Mouse (Mus musculus): ENCODE results near the gene Gpr19.

Gpr19 gene

GRCm38 (mm10) chr6:134887711-134888449 is 10.5 kb downstream of the Gpr19 start:
- DNase-seq (ENCODE audit: low read depth), result no peak

DNA sequence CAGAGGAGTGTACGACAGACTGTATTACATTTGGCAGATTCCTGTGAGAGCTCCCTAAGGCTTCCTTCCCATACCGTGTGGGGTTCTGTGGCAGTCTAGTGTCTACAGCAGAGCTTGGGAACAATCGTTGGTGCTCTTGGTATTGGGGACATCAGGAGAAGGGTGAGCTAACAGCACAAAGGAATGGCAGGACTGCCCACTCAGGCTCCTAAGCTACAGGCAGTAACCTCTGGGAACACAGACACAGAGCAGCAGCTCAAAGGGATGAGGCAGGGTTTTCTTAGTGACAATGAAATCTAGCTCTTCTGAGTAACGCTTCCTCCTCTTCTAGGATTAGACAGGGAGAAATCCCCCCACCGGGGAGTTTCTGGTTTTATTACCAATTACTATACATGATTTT is 11.4 kb downstream of the Gpr19 start:
- DNase-seq (ENCODE audit: low read depth), result no peak

- no peak for DNase-seq (ENCODE audit: low read depth)
These were observed 11.9 kb downstream of the Gpr19 start for GRCm38 (mm10) chr6:134886475-134886874.

- DNase-seq (ENCODE audit: low read depth), result no peak
These were observed 12.9 kb downstream of the Gpr19 start for GRCm38 (mm10) chr6:134885515-134885914.

GRCm38 (mm10) chr6:134883661-134884060 is 14.7 kb downstream of the Gpr19 start:
- peak; percentile 61 for DNase-seq (ENCODE audit: low read depth)

DNA sequence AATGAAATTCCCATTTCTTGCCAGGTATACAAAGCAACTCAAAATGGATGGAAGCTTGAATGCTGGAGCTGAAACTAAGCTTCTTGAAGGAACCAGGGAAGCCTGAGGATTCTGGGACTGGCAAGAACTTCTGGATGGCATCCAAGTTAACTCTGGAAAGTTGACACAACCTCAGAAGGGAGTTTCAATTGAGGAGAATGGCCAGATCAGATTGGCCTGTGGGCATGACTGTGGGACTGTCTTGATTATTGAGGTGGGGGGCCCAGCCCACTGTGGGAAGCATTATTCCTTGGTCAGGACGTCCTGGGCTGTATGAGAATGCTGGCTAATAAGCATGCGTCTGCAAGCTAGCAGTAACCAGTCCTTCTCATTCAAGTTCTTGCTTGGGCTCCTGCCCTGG is 18.3 kb downstream of the Gpr19 start:
- no peak for DNase-seq (ENCODE audit: low read depth)

- no peak for DNase-seq (ENCODE audit: low read depth)
These were observed 18.8 kb downstream of the Gpr19 start for GRCm38 (mm10) chr6:134879556-134879955.

GRCm38 (mm10) chr6:134877892-134878291 is 20.5 kb downstream of the Gpr19 start:
- DNase-seq (ENCODE audit: low read depth), result no peak

DNA sequence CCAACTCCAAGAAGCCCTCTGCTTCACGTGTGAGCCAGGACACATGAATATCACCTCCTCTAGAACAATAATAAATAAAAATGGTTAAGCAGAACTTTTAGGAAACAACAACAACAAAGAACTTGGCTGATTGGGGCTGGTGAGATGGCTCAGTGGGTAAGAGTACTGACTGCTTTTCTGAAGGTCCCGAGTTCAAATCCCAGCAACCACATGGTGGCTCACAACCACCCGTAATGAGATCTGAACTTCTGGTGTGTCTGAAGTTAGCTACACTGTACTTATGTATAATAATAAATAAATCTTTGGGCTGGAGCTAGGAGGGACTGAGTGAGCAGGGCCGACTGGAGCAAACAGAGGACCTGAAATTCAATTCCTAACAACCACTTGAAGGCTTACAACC is 21.1 kb downstream of the Gpr19 start:
- DNase-seq (ENCODE audit: low read depth), result no peak

- DNase-seq (ENCODE audit: low read depth), result peak; percentile 49
These were observed 21.6 kb downstream of the Gpr19 start for GRCm38 (mm10) chr6:134876795-134877194.

- peak; percentile 55 for DNase-seq (ENCODE audit: low read depth)
These were observed 25.4 kb downstream of the Gpr19 start for GRCm38 (mm10) chr6:134873018-134873417.

DNA sequence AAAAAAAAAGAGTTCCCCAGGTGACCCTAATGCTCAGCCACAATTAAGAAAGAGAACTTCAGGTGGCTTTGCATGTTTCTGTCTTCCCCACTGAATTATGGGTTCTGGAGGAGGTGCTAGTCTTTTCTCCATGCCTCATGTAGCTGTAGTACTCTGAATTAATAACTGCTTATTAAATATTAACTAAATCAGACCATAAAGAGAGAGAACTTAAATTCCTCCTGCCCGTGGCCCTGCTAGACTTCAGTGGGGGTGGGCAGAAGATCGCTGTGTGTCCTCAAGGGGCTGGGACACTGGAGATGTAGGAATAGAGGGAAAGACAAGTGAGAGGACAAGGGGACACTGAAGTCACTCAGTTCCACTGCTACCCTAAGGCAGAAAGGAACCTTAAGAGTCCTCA is 26.1 kb downstream of the Gpr19 start:
- DNase-seq (ENCODE audit: low read depth), result no peak

- no peak for DNase-seq (ENCODE audit: low read depth)
These were observed 27.5 kb downstream of the Gpr19 start for GRCm38 (mm10) chr6:134870887-134871286.

- DNase-seq (ENCODE audit: low read depth), result no peak
These were observed 28.1 kb downstream of the Gpr19 start for GRCm38 (mm10) chr6:134870209-134870742.

GRCm38 (mm10) chr6:134867325-134867724 is 31.1 kb downstream of the Gpr19 start:
- DNase-seq (ENCODE audit: low read depth), result no peak

GRCm38 (mm10) chr6:134866113-134866512 is 32.3 kb downstream of the Gpr19 start:
- DNase-seq (ENCODE audit: low read depth), result no peak

GRCm38 (mm10) chr6:134863146-134863545 is 35.2 kb downstream of the Gpr19 start:
- peak; percentile 93 for DNase-seq (ENCODE audit: low read depth)

DNA sequence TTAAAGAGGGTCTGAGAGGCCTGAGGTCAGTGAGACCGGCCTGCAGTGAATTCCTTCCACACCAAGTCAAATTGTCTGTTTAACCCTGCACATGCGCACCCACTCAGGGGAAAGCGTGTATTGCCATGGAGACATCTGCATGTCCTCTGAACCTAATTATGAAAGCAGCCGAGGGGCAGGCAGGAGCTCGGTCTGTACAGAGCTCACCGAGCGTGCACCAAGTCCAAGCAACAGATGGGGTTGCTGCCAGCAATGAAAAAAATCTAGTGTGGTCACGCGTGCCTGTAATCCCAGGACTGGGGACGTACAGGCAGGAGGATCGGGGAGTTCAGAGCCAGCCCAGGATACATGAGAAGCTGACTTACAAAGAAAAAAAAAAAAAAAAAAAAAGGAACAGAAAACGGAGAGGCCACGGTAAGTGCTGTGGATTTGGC is 35.7 kb downstream of the Gpr19 start:
- no peak for DNase-seq (ENCODE audit: low read depth)

GRCm38 (mm10) chr6:134861386-134861785 is 37.0 kb downstream of the Gpr19 start:
- no peak for DNase-seq (ENCODE audit: low read depth)

DNA sequence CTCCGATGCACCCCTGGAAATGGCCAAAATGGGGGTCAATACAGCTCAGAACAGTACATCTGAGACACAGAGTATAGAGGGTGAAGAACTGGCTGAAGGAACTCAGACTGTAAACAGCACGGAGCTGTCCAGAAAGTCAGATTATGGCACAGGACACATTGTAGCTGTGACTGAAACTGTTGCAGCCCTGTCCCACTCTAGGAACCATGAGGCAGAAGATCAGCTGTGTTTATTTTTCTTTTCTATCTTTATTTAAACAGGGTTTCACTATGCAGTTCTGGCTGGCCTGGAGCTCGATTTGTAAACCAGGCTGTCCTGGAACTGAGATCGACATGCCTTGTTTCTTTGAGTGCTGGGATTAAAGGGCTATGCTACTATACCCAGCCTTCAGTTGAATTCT is 38.1 kb downstream of the Gpr19 start:
- DNase-seq (ENCODE audit: low read depth), result no peak

- no peak for DNase-seq (ENCODE audit: low read depth)
These were observed 39.4 kb downstream of the Gpr19 start for GRCm38 (mm10) chr6:134859021-134859420.

DNA sequence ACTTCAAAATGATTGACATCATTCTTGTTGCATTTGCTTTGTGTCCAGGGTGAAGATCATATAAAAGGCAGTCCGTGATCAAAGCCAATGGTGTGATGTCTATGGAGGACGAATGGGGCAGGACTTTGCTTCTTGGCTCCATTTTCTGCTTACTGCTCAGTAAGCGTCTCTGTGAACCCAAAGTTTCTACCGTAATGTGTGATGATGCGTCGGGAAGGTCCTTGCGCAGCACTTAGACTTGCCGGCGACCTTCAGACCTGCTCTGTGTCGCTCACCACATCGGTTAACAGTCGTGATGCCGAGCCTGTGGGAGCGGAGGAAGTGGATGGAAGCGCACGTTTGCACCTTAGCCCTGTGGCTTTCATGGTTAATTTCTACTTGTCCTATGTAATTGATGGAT is 42.5 kb downstream of the Gpr19 start:
- no peak for DNase-seq (ENCODE audit: low read depth)

GRCm38 (mm10) chr6:134854782-134855181 is 43.6 kb downstream of the Gpr19 start:
- no peak for DNase-seq (ENCODE audit: low read depth)

- DNase-seq (ENCODE audit: low read depth), result no peak
These were observed 48.4 kb downstream of the Gpr19 start for GRCm38 (mm10) chr6:134849985-134850384.

Measured in naive thymus-derived CD4-positive, alpha-beta T cell, adult 2 months (primary cell).